Mouse (Mus musculus): ENCODE data around the gene Dstn.

The Dstn gene

GRCm38 (mm10) chr2:143916229-143916628 is 1.1 kb downstream of the Dstn start:
- peak; percentile 20 for DNase-seq

DNA sequence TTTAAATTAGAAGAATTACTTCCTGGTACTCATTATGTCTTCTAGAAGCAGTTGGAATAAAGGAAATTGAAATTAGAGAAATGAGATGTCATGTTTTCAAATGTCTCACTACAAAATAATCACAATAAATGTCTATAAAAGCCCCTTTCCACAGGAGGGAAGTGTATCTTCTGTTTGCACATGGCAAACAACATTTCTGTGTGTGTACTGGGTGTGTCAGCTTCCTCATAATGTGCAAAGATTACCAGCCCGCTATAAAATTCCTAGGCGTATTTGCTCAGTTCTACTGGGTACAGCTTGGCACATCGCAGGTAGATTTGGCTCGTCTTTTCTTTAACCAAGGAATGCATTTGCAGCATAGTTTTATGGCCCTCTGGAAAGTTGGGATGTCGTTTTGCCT is 2.5 kb downstream of the Dstn start:
- no peak for DNase-seq

DNA sequence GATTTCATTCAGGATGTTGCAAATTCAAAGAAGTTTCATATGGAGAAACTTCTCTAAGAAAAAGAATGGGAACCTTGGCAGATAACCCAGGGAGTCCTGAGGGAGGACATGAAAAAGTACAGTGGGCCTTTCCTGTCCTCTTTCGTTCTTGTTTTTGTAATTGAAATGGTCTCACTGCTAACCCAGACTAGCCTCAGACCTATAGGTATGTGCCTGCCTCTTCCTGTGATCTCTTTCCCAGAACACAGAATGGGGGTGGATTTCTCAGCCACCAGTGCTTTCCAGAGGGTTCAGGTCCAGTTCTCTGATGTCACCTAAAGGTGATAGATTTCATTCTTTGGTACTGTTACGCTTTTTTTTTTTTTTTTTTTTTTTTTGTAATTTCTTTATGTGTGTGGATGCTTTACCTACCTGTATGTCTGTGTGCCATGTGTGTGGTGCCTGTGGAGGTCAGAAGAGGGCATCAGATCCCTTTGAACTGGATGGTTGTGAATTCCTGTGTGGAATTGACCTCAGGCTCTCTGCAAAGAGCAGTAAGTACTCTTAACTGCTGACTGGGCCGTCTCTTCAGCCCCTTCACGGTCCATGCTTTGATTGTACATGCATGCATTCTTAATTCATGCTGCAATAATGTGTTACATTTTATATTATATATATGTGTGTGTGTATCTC is 3.8 kb downstream of the Dstn start:
- DNase-seq, result no peak

- no peak for DNase-seq
Observed at GRCm38 (mm10) chr2:143924085-143924484, 9.0 kb downstream of the Dstn start.

DNA sequence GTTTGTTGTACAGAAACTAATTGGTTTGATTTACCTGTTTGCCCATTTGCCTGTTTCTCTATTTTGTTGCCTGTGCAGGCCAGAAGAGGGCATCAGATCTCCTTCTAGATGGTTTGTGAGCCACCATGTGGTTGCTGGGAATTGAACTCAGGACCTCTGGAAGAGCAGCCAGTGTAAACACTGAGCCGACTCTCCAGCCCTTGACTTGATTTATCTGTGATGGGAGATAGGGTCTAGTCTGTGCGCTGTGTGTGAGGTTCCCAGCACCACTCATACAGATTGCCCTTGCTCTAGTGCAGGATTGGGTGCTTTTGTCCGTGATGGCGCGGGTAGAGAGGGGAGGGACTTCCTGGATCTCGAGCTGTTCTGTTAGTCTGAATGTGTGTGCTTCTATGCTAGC is 10.7 kb downstream of the Dstn start:
- DNase-seq, result no peak

- no peak for DNase-seq
Observed at GRCm38 (mm10) chr2:143929607-143930311, 14.6 kb downstream of the Dstn start.

DNA sequence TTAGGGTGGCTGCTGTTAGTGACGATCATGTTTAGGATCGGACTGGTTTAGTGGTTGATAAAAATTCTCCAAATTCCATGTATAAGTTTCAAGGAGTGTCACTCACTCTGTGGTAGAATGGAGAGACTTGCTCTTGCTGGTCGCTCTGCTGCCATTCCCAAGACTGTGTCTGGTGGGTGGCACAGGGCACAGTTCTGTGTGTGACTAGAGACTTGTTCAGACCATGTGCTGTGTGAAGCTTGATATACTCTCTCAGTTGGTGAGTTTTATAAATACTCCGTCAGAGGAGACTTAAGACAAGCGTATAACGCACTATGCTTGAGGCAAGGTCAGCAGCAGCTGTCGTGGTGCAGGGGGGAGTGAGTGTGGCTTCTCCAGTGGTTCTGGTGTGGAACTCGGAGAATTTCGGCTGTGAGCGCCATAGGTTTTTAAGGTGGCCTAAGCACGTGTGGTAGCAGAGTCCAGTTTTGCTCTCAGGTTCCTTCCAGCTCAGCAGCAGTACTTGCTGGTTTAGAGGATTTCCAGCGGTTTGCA is 17.3 kb downstream of the Dstn start:
- DNase-seq, result no peak

- DNase-seq, result no peak
Observed at GRCm38 (mm10) chr2:143933516-143933915, 18.4 kb downstream of the Dstn start.

GRCm38 (mm10) chr2:143934439-143934838 is 19.3 kb downstream of the Dstn start:
- DNase-seq, result no peak

- DNase-seq, result no peak
Observed at GRCm38 (mm10) chr2:143937861-143938260, 22.7 kb downstream of the Dstn start.

- no peak for DNase-seq
Observed at GRCm38 (mm10) chr2:143940406-143940805, 25.3 kb downstream of the Dstn start.

DNA sequence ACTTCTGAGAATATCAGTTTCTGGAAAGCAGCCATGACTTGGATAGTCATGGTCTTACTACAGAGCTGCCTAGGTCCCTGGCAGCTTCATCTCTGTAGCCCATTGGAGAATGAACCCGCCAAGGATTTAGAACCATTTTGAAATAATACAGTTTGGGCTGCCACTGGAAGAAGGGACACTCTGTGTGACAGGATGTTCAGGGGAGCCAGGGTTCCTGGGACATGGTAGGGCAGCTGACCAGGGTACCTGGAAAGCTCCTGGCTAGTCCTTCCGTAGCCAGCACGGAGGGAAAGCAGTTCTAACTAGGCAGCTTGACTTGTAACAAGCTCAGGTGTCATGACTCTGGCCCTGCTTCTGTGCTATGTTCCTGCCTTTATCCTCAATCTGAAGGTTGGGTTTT is 29.7 kb downstream of the Dstn start:
- DNase-seq, result no peak

DNA sequence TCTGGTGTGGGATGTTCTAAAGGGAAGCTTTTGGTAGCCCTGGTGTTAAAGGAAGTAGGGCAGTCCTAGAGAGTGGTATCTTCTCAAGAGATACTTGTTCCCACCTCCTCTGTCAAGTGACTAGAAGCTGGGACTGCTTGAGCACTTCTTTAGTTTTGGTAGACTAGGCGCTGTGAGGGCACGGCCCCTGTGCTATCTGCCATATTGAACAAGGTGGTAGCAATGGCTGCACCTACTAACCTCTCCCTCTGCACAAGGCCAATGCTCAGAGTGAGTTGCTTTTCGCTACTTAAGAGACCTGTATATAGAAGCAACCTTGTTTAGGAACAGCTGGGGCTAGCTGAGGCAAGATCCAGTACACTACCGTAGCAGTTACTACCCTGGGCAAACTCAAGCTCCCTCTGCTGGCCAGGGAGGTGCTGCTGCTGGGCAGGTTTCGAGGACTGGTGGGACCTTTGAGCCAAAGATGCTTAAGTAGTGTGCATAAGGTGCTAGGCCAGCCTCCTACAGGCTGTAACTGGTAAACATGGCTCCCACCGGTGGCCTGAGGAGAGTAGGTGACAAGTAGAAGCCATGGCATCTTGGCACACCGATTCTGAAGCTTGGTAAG is 30.5 kb downstream of the Dstn start:
- DNase-seq, result no peak

GRCm38 (mm10) chr2:143946399-143946798 is 31.3 kb downstream of the Dstn start:
- no peak for DNase-seq

DNA sequence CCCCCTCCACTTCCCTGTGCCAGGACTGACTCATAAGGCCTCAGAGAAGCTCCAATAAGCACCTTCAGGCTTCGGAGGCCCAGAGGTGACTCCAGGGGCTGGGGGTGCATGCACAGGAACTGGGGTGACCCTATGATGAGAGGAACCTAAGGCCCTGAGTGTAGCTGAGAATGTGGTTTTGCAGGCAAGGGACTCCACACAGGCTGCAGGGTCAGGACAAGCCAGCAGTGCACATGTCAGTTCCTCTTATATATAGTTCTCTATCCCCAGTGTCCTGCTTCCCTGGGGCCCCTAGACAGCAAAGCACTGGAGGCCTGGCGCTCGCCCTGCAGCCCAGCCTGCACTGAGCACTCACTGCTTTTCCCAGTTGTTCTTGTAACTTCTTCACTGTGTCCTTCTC is 32.9 kb downstream of the Dstn start:
- DNase-seq, result no peak

DNA sequence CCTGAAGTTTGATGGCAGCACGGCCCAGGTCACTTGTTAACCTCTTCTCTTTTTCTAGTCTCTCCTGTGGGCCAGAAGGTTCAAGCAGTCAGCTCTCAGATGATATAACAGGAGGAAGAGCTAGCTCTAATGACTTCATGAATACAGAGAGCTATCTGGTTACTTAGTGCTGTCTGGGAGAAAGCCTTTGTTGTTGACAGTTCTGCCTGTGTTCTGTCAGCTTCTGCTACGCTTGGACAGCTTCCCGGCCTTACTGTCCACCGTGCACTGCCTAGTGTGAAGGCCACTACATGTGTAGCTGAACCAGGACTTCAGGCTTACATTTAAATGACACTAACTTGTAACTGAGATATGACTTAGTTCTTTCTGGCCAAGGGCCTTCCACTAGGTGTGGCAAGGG is 33.3 kb downstream of the Dstn start:
- no peak for DNase-seq

- DNase-seq, result no peak
Observed at GRCm38 (mm10) chr2:143949217-143949616, 34.1 kb downstream of the Dstn start.

DNA sequence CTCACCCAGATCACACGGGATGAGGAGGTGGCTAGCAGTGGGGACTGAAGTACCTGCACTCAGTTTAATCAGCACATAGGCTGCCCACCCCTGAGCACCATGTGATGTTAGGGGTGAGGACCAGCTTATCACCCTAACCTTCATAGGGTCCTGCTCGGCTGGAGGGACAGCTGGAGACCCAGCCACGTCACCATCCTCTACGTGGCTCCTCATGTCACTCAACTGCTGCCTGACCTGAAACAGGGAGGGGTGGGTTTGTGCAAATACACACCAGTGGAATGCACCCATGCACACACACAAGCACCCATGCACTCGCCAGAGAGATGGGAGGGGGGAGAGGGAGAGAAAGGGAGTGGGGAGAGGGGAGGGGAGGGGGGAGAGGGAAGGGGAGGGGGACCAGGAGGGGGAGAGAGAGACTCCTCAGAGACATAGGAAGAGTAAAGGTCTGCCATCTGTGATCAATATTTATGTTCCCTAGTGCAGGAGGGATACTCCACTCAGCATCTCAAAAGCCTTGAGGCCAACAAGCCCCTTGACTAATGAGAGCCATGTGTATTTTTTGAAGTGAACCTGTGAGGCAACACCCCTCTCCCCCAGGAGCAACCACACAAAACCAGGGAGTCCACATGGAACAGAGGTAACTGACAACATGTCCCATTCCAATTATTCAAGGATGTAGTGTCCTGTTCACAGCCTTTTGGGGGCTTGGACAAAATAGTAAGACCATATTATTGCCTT is 35.3 kb downstream of the Dstn start:
- DNase-seq, result no peak

DNA sequence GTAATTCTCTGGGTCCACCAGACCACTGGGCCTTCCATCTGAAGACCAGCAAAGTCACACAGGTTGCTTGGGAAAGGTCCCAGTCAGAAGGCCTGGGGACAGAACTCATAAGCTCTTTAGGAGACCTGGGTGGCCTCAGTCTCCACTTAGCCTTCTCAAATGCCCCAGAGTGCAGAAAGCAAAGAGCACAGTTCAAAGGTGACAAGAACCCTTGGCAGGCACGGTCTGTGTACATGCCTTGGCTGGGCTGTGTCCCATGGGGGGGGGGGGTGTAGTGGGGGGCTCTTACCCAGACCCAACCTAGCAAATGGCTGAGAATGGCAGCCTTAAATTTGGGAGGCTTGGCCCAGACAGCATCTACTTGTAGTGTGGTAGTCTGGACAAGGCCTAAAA is 35.9 kb downstream of the Dstn start:
- no peak for DNase-seq

GRCm38 (mm10) chr2:143951546-143952315 is 36.6 kb downstream of the Dstn start:
- no peak for DNase-seq

GRCm38 (mm10) chr2:143953944-143954343 is 38.8 kb downstream of the Dstn start:
- DNase-seq, result no peak

GRCm38 (mm10) chr2:143955004-143955403 is 39.9 kb downstream of the Dstn start:
- DNase-seq, result no peak

GRCm38 (mm10) chr2:143955746-143956145 is 40.6 kb downstream of the Dstn start:
- no peak for DNase-seq

Data from right cerebral cortex, postnatal 14 days (tissue).